Mouse (Mus musculus): ENCODE measurements around the gene Cacna2d2. TPM values are rescaled to one million over a fixed set of nuclear protein-coding genes. Genes with fewer than 3 reads are reported as not detected.

Cacna2d2 gene
- total and polyA plus RNA-seq, 2 experiments from 2014 or later = 7.6 to 108 TPM

DNA sequence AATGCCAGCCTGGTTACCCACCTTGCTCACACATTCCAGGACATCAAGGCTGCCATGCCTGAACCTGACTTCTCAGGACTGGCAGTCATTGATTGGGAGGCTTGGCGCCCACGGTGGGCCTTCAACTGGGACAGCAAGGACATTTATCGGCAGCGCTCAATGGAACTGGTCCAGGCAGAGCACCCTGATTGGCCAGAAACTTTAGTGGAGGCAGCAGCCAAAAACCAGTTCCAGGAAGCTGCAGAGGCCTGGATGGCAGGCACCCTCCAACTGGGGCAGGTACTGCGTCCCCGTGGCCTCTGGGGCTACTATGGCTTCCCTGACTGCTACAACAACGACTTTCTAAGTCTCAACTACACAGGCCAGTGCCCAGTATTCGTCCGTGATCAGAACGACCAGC lies 178.5 kb downstream of the Cacna2d2 start:
- no peak for DNase-seq (ENCODE audit: low spot score)
- no peak for ATAC-seq
- no peak for TF ChIP-seq CTCF (IDR thresholded peaks at IDR 0.05; ENCODE audit: low read depth)
- no peak overlapping the region for H3K4me2 ChIP-seq (ENCODE audit: low read depth, low read length)
- H3K4me3 ChIP-seq (ENCODE audit: low read length) = no peak overlapping the region
- whole genome bisulfite sequencing = 91% methylated on average over 10 of the region's 10 CpGs
- peaks cover 7% of the 10 kb centered on the region; the same call in 1 of the 2 replicates for H3K36me3 ChIP-seq (ENCODE audit: insufficient read depth, low read length)
- H3K4me1 ChIP-seq (ENCODE audit: insufficient read depth, low read length) = peaks cover 9% of the 10 kb centered on the region; the same call in 1 of the 2 replicates
- no peak overlapping the region for H3K9ac ChIP-seq (replicated peaks; ENCODE audit: low read length)
- H3K27me3 ChIP-seq (ENCODE audit: insufficient read depth, low read length) = no peaks in the 10 kb centered on the region
- no peaks in the 10 kb centered on the region for H3K9me3 ChIP-seq (ENCODE audit: low read length)
- no peak overlapping the region for H3K27ac ChIP-seq

DNA sequence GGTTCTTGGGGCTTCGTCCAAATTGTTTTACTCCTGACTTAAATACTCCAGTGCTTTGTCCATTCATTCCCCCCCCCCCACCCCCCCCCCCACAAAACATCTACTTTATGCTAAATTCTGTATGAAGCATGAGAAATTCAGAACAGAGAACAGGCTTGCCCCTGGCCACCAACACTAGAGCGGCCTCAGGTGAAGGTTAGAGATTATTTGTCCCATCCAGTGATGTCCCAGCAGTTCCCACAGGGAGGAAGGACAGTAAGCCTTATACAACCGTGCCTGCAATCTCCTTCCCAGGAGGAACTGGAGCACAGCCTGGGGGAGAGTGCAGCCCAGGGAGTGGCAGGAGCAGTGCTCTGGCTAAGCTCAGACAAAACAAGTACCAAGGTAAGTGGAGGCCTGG lies 179.2 kb downstream of the Cacna2d2 start, which contains the start of gene Naa80:
Gene Naa80 (plus strand): TSS at position 301 of the 400 bp plus-strand sequence.
- no peak within 1 kb of the TSS for H3K9ac ChIP-seq (replicated peaks; ENCODE audit: low read length)
- H3K4me3 ChIP-seq (ENCODE audit: low read length) = no peak within 1 kb of the TSS
- no peaks in the 10 kb centered on the region for H3K9me3 ChIP-seq (ENCODE audit: low read length)
- peaks cover 11% of the 10 kb centered on the region; the same call in 1 of the 2 replicates for H3K36me3 ChIP-seq (ENCODE audit: insufficient read depth, low read length)
- peaks cover 9% of the 10 kb centered on the region; the same call in 1 of the 2 replicates for H3K4me1 ChIP-seq (ENCODE audit: insufficient read depth, low read length)
- H3K4me2 ChIP-seq (ENCODE audit: low read depth, low read length) = no peak within 1 kb of the TSS
- no peaks in the 10 kb centered on the region for H3K27me3 ChIP-seq (ENCODE audit: insufficient read depth, low read length)
- ATAC-seq = no peak
- no peak for DNase-seq (ENCODE audit: low spot score)
- WGBS = 77% methylated on average over 3 of the region's 3 CpGs
- H3K27ac ChIP-seq = peak within 1 kb of the TSS; percentile 88
- TF ChIP-seq CTCF (IDR thresholded peaks at IDR 0.05; ENCODE audit: low read depth) = no peak

Other genes with a start within 250 kb of the Cacna2d2 start
- gene Dock3, start 167.7 kb upstream of the Cacna2d2 start, total RNA-seq (2014; rRNA removed) = 43.4 and 52.4 TPM in 2 replicates
- 21.6 and 23.9 TPM in 2 replicates for gene Dock3, start 167.7 kb upstream of the Cacna2d2 start, polyA plus RNA-seq (2015; fragmentation: Nextera tagmentation; extraction: Ambion mirVana)
- 3.5 and 3.8 TPM in 2 replicates for gene Mapkapk3, start 109.7 kb upstream of the Cacna2d2 start, total RNA-seq (2014; rRNA removed)
- gene Mapkapk3, start 109.7 kb upstream of the Cacna2d2 start, polyA plus RNA-seq (2015; fragmentation: Nextera tagmentation; extraction: Ambion mirVana) = 2.6 and 3.0 TPM in 2 replicates
- 2.8 and 5.3 TPM in 2 replicates for gene Cish, start 103.6 kb upstream of the Cacna2d2 start, total RNA-seq (2014; rRNA removed)
- 8.6 and 8.8 TPM in 2 replicates for gene Cish, start 103.6 kb upstream of the Cacna2d2 start, polyA plus RNA-seq (2015; fragmentation: Nextera tagmentation; extraction: Ambion mirVana)
- gene Hemk1, start 61.3 kb upstream of the Cacna2d2 start, total RNA-seq (2014; rRNA removed) = 14.8 and 18.1 TPM in 2 replicates
- gene Hemk1, start 61.3 kb upstream of the Cacna2d2 start, polyA plus RNA-seq (2015; fragmentation: Nextera tagmentation; extraction: Ambion mirVana) = 13.6 and 16.4 TPM in 2 replicates
- gene 6430571L13Rik, start 59.0 kb upstream of the Cacna2d2 start, total RNA-seq (2014; rRNA removed) = 12.5 and 27.7 TPM in 2 replicates
- gene 6430571L13Rik, start 59.0 kb upstream of the Cacna2d2 start, polyA plus RNA-seq (2015; fragmentation: Nextera tagmentation; extraction: Ambion mirVana) = 10.9 and 11.2 TPM in 2 replicates
- 72.6 and 78.4 TPM in 2 replicates for gene Tmem115, start 134.3 kb downstream of the Cacna2d2 start, total RNA-seq (2014; rRNA removed)
- gene Tmem115, start 134.3 kb downstream of the Cacna2d2 start, polyA plus RNA-seq (2015; fragmentation: Nextera tagmentation; extraction: Ambion mirVana) = 51.6 and 52.3 TPM in 2 replicates
- 56.5 and 69.3 TPM in 2 replicates for gene Cyb561d2, start 142.6 kb downstream of the Cacna2d2 start, total RNA-seq (2014; rRNA removed)
- 52.9 and 53.5 TPM in 2 replicates for gene Cyb561d2, start 142.6 kb downstream of the Cacna2d2 start, polyA plus RNA-seq (2015; fragmentation: Nextera tagmentation; extraction: Ambion mirVana)
- gene Nprl2, start 142.6 kb downstream of the Cacna2d2 start, total RNA-seq (2014; rRNA removed) = 58.6 and 70.5 TPM in 2 replicates
- gene Nprl2, start 142.6 kb downstream of the Cacna2d2 start, polyA plus RNA-seq (2015; fragmentation: Nextera tagmentation; extraction: Ambion mirVana) = 53.0 and 54.6 TPM in 2 replicates
- 1.8 and 10.9 TPM in 2 replicates for gene Zmynd10, start 147.7 kb downstream of the Cacna2d2 start, total RNA-seq (2014; rRNA removed)
- 3.5 and 3.7 TPM in 2 replicates for gene Zmynd10, start 147.7 kb downstream of the Cacna2d2 start, polyA plus RNA-seq (2015; fragmentation: Nextera tagmentation; extraction: Ambion mirVana)
- 17.6 and 20.2 TPM in 2 replicates for gene Rassf1, start 151.9 kb downstream of the Cacna2d2 start, total RNA-seq (2014; rRNA removed)
- 30.3 and 31.0 TPM in 2 replicates for gene Rassf1, start 151.9 kb downstream of the Cacna2d2 start, polyA plus RNA-seq (2015; fragmentation: Nextera tagmentation; extraction: Ambion mirVana)
- gene Tusc2, start 163.6 kb downstream of the Cacna2d2 start, total RNA-seq (2014; rRNA removed) = 128 and 142 TPM in 2 replicates
- 115 and 119 TPM in 2 replicates for gene Tusc2, start 163.6 kb downstream of the Cacna2d2 start, polyA plus RNA-seq (2015; fragmentation: Nextera tagmentation; extraction: Ambion mirVana)
- 59.8 and 75.3 TPM in 2 replicates for gene Hyal2, start 168.3 kb downstream of the Cacna2d2 start, total RNA-seq (2014; rRNA removed)
- 39.8 and 40.6 TPM in 2 replicates for gene Hyal2, start 168.3 kb downstream of the Cacna2d2 start, polyA plus RNA-seq (2015; fragmentation: Nextera tagmentation; extraction: Ambion mirVana)
- 3.4 and 7.7 TPM in 2 replicates for gene Hyal1, start 177.3 kb downstream of the Cacna2d2 start, total RNA-seq (2014; rRNA removed)
- gene Hyal1, start 177.3 kb downstream of the Cacna2d2 start, polyA plus RNA-seq (2015; fragmentation: Nextera tagmentation; extraction: Ambion mirVana) = 3.3 and 4.9 TPM in 2 replicates
- gene Naa80, start 179.3 kb downstream of the Cacna2d2 start, total RNA-seq (2014; rRNA removed) = 29.9 and 32.8 TPM in 2 replicates
- 17.8 and 19.4 TPM in 2 replicates for gene Naa80, start 179.3 kb downstream of the Cacna2d2 start, polyA plus RNA-seq (2015; fragmentation: Nextera tagmentation; extraction: Ambion mirVana)
- 3.3 and 4.9 TPM in 2 replicates for gene Hyal3, start 181.2 kb downstream of the Cacna2d2 start, total RNA-seq (2014; rRNA removed)
- gene Hyal3, start 181.2 kb downstream of the Cacna2d2 start, polyA plus RNA-seq (2015; fragmentation: Nextera tagmentation; extraction: Ambion mirVana) = 1.7 and 1.9 TPM in 2 replicates
- 7.6 and 10.9 TPM in 2 replicates for gene Ifrd2, start 188.0 kb downstream of the Cacna2d2 start, total RNA-seq (2014; rRNA removed)
- gene Ifrd2, start 188.0 kb downstream of the Cacna2d2 start, polyA plus RNA-seq (2015; fragmentation: Nextera tagmentation; extraction: Ambion mirVana) = 9.0 and 9.3 TPM in 2 replicates
- 11.2 and 14.6 TPM in 2 replicates for gene Sema3b, start 209.6 kb downstream of the Cacna2d2 start, total RNA-seq (2014; rRNA removed)
- gene Sema3b, start 209.6 kb downstream of the Cacna2d2 start, polyA plus RNA-seq (2015; fragmentation: Nextera tagmentation; extraction: Ambion mirVana) = 8.3 and 9.0 TPM in 2 replicates
- gene Gnai2, start 235.8 kb downstream of the Cacna2d2 start, total RNA-seq (2014; rRNA removed) = 334 and 369 TPM in 2 replicates
- gene Gnai2, start 235.8 kb downstream of the Cacna2d2 start, polyA plus RNA-seq (2015; fragmentation: Nextera tagmentation; extraction: Ambion mirVana) = 275 and 287 TPM in 2 replicates